Mouse (Mus musculus): ENCODE results near the gene Zfp366.

GRCm38 (mm10) chr13:99287786-99288185, 103.2 kb downstream of the Zfp366 start:
- TF ChIP-seq CTCF (IDR thresholded peaks at IDR 0.05; ENCODE audit: extremely low read depth, insufficient read depth, low read length) (no peak), POLR2A (IDR thresholded peaks at IDR 0.05; ENCODE audit: extremely low read depth, insufficient read depth, low read length) (no peak)

All from cortical plate, adult 2 months (tissue).